Mouse (Mus musculus): ENCODE data around the gene Nme9. TPM values are rescaled to one million over a fixed set of nuclear protein-coding genes. Genes with fewer than 3 reads are reported as not detected.

Gene Nme9
- total and polyA plus RNA-seq, 2 experiments from 2014 or later = 1.00 to 1.4 TPM

DNA sequence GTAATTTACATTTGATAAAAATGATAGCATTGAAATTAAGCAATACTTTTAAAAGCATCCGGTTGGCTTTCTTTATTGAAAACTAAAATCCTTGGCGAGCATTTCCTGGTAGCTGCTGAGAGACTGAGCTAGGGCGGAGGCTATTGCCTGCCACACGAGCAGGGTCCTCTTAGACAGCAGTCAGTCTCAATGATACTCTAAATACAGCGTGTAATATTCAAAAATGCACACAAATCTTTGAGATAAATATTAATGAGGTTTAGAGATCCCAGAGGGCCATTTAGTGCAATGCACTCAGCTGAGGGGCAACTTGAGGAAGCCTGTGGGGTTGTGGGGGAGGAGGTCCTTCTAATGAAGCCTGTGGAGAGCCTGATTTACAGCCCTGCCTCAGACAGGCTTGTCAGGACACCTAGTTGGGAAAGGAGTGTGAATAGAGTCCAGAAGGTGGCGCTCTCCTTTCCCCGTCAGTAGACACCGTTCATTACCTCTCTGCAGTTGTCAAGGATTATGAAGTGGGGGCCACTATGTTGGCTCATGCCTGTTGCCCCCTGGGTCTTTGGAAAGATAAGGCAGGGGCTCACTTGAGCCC, 6.6 kb upstream of the Nme9 start:
- ATAC-seq (no peak), DNase-seq (peak; percentile 41)
- Histone ChIP-seq H3K27me3 (ENCODE audit: insufficient read depth, low read length) (no peaks in the 10 kb centered on the region), H3K4me3 (ENCODE audit: low read depth, low read length) (no peak overlapping the region), H3K4me2 (ENCODE audit: low read depth) (no peak overlapping the region), H3K36me3 (ENCODE audit: insufficient read depth) (no peaks in the 10 kb centered on the region), H3K27ac (ENCODE audit: low read depth, low read length) (no peak overlapping the region), H3K9ac (no peak overlapping the region), H3K9me3 (ENCODE audit: low read length) (no peaks in the 10 kb centered on the region), H3K4me1 (ENCODE audit: insufficient read depth) (no peaks in the 10 kb centered on the region)
- WGBS = 34% methylated on average over 8 of the region's 8 CpGs
- peak; percentile 61 for TF ChIP-seq CTCF (IDR thresholded peaks at IDR 0.05; ENCODE audit: low read depth)

DNA sequence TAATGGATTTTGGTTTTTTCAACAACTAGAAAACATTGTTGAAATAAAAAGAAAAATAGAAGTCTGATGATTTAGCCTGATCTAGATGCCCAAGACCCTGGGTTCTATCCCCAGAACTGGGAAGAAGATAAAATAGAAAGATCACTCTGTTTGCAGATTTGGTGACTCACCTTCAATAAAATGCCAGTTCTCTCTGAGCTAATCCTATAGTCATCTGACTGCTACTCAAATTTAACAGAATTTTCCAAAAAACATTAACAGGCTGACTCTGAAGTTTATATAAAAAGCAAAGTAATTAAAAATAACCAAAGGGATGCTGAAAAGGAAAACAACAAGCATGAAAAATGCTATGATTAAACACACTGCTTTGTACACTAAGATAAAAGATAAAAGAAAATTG, 5.0 kb upstream of the Nme9 start:
- H3K9ac ChIP-seq = no peak overlapping the region
- H3K4me3 ChIP-seq (ENCODE audit: low read depth, low read length) = no peak overlapping the region
- H3K4me1 ChIP-seq (ENCODE audit: insufficient read depth) = no peaks in the 10 kb centered on the region
- H3K36me3 ChIP-seq (ENCODE audit: insufficient read depth) = no peaks in the 10 kb centered on the region
- 0 out of 2 replicates have a peak, but pooled peaks cover 3% of the 10 kb centered on the region for H3K27me3 ChIP-seq (ENCODE audit: insufficient read depth, low read length)
- TF ChIP-seq CTCF (IDR thresholded peaks at IDR 0.05; ENCODE audit: low read depth) = no peak
- no peak overlapping the region for H3K4me2 ChIP-seq (ENCODE audit: low read depth)
- H3K27ac ChIP-seq (ENCODE audit: low read depth, low read length) = no peak overlapping the region
- no peak for ATAC-seq
- H3K9me3 ChIP-seq (ENCODE audit: low read length) = no peaks in the 10 kb centered on the region
- no peak for DNase-seq

DNA sequence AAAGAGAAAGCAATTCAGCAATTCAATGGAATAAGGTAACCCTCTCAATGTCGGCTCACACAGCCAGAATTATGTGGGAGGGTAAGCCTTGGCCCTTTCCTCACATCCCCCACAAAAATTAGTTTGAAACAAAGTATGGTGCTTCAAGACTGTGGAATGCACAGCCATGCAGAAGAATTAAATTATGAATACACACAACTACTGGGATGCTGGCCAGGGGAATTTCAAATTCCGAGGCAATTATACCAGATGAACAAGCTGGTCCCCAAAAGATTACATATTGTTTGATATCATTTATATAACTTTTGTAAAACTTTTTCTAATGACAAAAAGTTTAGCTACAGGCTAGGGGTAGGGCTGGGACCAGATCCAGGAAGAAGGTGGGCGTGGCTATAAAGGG, 4.0 kb upstream of the Nme9 start:
- Histone ChIP-seq H3K27ac (ENCODE audit: low read depth, low read length) (no peak overlapping the region), H3K36me3 (ENCODE audit: insufficient read depth) (no peaks in the 10 kb centered on the region), H3K4me1 (ENCODE audit: insufficient read depth) (no peaks in the 10 kb centered on the region), H3K9ac (no peak overlapping the region), H3K4me2 (ENCODE audit: low read depth) (no peak overlapping the region), H3K4me3 (ENCODE audit: low read depth, low read length) (no peak overlapping the region), H3K9me3 (ENCODE audit: low read length) (no peaks in the 10 kb centered on the region), H3K27me3 (ENCODE audit: insufficient read depth, low read length) (0 out of 2 replicates have a peak, but pooled peaks cover 11% of the 10 kb centered on the region)
- TF ChIP-seq CTCF (IDR thresholded peaks at IDR 0.05; ENCODE audit: low read depth) = no peak
- no peak for DNase-seq
- WGBS = 36% methylated on average over 3 of the region's 3 CpGs
- no peak for ATAC-seq

DNA sequence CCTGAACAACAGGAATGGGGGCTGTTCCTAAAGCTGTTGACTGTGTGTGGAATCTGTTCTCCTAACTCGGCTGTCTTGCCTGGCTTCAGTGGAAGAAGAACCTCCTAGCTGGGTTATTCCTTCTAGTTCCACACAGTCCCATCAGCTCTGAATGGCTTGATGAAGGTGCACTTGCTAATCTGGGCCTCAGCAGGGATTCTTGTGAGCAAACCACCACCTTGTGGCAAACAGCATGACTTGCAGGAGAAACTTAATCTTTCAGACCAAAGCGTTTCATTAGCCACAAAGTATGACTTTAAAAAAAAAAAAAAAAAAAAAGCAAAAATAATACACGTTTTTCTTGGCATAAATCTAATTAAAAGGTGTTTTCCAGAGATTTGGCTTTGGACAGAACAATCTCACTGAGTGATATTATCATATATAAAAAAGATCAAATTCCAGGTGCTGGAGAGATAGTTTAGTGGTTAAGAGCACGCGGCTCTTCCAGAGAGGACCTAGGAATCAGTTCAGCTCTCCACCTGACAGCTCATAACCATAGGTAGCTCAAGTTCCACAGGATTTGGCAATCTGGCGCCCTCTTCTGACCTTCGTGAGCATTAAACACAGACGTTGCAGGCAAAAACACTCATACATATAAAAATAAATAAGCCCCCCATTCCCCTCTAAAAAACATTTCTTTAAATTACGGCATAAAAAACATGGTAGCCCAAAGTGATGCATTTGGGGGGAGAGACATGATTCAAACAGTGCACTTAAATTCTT, 1.2 kb upstream of the Nme9 start:
- Histone ChIP-seq H3K9ac (no peak overlapping the region), H3K27ac (ENCODE audit: low read depth, low read length) (no peak overlapping the region), H3K4me1 (ENCODE audit: insufficient read depth) (no peaks in the 10 kb centered on the region), H3K4me2 (ENCODE audit: low read depth) (no peak overlapping the region), H3K9me3 (ENCODE audit: low read length) (no peaks in the 10 kb centered on the region), H3K4me3 (ENCODE audit: low read depth, low read length) (no peak overlapping the region), H3K36me3 (ENCODE audit: insufficient read depth) (no peaks in the 10 kb centered on the region), H3K27me3 (ENCODE audit: insufficient read depth, low read length) (0 out of 2 replicates have a peak, but pooled peaks cover 11% of the 10 kb centered on the region)
- TF ChIP-seq CTCF (IDR thresholded peaks at IDR 0.05; ENCODE audit: low read depth) = peak; percentile 69
- ATAC-seq (peak; percentile 72), DNase-seq (peak; percentile 65)
- WGBS = 48% methylated on average over 9 of the region's 9 CpGs

DNA sequence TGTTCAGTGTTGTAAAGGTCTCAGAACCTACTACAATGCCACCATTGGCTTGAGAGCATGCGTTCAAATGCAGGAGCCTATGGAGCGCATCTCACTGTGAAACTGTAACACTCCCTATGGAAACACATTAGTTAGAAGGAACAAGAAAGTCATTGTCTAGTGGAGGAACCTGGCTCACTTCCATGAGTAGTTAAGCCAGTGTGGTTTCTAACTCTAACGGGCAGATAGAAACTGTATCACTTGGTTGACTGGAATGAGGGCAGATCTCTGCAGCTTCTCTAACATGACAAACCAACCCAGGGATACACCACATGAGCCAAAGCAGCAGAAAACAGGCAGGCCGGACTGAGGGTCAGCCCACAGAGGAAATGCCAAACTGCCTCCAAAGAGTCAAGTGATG, 2.9 kb downstream of the Nme9 start:
- Histone ChIP-seq H3K36me3 (ENCODE audit: insufficient read depth) (no peaks in the 10 kb centered on the region), H3K9me3 (ENCODE audit: low read length) (no peaks in the 10 kb centered on the region), H3K9ac (no peak overlapping the region), H3K27ac (ENCODE audit: low read depth, low read length) (no peak overlapping the region), H3K4me3 (ENCODE audit: low read depth, low read length) (no peak overlapping the region), H3K4me1 (ENCODE audit: insufficient read depth) (no peaks in the 10 kb centered on the region), H3K4me2 (ENCODE audit: low read depth) (no peak overlapping the region), H3K27me3 (ENCODE audit: insufficient read depth, low read length) (peaks cover 15% of the 10 kb centered on the region; the same call in 1 of the 2 replicates)
- no peak for DNase-seq
- ATAC-seq = no peak
- TF ChIP-seq CTCF (IDR thresholded peaks at IDR 0.05; ENCODE audit: low read depth) = no peak
- 56% methylated on average over 4 of the region's 4 CpGs for WGBS

DNA sequence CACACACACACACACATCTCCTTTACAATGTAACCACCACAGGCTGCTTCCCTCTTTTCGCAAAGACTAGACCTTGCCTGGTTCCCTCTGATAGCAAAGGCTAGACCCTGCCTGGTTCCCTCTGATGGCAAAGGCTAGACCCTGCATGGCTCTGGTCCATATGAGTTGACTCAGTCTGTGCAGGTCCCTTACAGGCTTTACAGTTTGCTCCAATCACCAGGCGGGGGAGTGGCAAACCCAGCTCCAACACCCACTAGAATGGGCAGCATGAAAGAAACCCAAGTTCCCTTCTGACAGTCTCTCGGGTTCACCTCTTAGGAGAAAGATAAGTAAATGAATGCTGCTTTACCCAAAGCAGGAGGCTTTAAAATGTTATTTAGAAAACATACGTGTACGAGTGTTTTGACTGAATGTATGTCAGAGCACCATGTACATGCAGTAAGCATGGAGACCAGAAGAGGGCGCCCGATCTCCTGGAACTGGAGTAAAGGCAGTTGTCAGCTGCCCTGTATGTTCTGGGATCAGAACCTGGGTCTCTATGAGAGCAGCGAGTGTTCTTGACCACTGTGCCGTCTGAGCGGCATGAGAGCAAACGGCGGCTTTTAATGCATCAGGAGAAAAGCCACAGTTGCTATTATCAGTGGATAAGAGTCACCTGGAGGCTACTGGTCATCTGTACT, 7.4 kb downstream of the Nme9 start:
- peak; percentile 67 for TF ChIP-seq CTCF (IDR thresholded peaks at IDR 0.05; ENCODE audit: low read depth)
- Histone ChIP-seq H3K4me2 (ENCODE audit: low read depth) (no peak overlapping the region), H3K4me3 (ENCODE audit: low read depth, low read length) (no peak overlapping the region), H3K9ac (no peak overlapping the region), H3K27ac (ENCODE audit: low read depth, low read length) (no peak overlapping the region), H3K36me3 (ENCODE audit: insufficient read depth) (no peaks in the 10 kb centered on the region), H3K4me1 (ENCODE audit: insufficient read depth) (no peaks in the 10 kb centered on the region), H3K9me3 (ENCODE audit: low read length) (no peaks in the 10 kb centered on the region), H3K27me3 (ENCODE audit: insufficient read depth, low read length) (peaks cover 3% of the 10 kb centered on the region; the same call in 1 of the 2 replicates)
- DNase-seq (peak; percentile 55), ATAC-seq (no peak)
- 47% methylated on average over 12 of the region's 12 CpGs for WGBS

DNA sequence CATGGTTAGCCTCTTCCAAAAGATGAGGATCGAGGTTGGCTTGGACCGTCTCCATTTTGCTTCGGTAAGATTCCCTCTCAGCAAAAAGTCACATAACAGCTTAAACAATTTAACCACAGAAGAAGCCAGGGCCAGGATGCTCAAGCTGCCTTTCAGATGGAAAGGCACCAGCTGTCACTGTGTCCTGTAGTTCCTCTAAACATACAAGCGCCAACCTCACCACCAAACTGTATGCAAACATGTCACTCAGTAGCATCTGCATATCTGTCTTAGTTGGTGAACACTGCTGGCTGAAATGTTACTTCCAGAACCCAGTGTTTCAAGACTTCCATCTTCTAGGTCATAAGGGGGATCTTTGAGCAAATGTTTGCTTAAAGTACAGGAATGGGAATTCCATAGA, 8.5 kb downstream of the Nme9 start:
- DNase-seq (no peak), ATAC-seq (peak; percentile 71)
- no peak for TF ChIP-seq CTCF (IDR thresholded peaks at IDR 0.05; ENCODE audit: low read depth)
- Histone ChIP-seq H3K9ac (no peak overlapping the region), H3K9me3 (ENCODE audit: low read length) (no peaks in the 10 kb centered on the region), H3K4me2 (ENCODE audit: low read depth) (no peak overlapping the region), H3K27ac (ENCODE audit: low read depth, low read length) (no peak overlapping the region), H3K4me3 (ENCODE audit: low read depth, low read length) (no peak overlapping the region), H3K27me3 (ENCODE audit: insufficient read depth, low read length) (peaks cover 3% of the 10 kb centered on the region; the same call in 1 of the 2 replicates), H3K36me3 (ENCODE audit: insufficient read depth) (no peaks in the 10 kb centered on the region), H3K4me1 (ENCODE audit: insufficient read depth) (no peaks in the 10 kb centered on the region)
- 68% methylated on average over 4 of the region's 4 CpGs for WGBS

Data from forebrain, postnatal 0 days (tissue).